Mouse (Mus musculus) spleen, postnatal 36 days (tissue): ENCODE data around the gene Prdm12.

Source experiments
- DNase-seq, 2 experiments: peaks; one replicate each; pipeline ENCODE4 v3.0.0; 2022; ENCODE audit warnings: low spot score in 2 of 2, mixed read lengths in 1 of 2

Prdm12 gene

GRCm38 (mm10) chr2:31639901-31640608 is at the start of gene Prdm12:
TSS of gene Prdm12 (plus strand) at chr2:31640037.
- no peak for DNase-seq

GRCm38 (mm10) chr2:31591799-31592484 is 47.9 kb upstream of the Prdm12 start:
- DNase-seq, result no peak

GRCm38 (mm10) chr2:31607555-31607954 is 32.3 kb upstream of the Prdm12 start:
- DNase-seq, result peak; percentile 8 to 29

- DNase-seq, result no peak
These were observed 30.0 kb upstream of the Prdm12 start for GRCm38 (mm10) chr2:31609859-31610261.

- DNase-seq, result no peak
These were observed 28.9 kb upstream of the Prdm12 start for GRCm38 (mm10) chr2:31610922-31611321.

GRCm38 (mm10) chr2:31611400-31611799 is 28.4 kb upstream of the Prdm12 start:
- no peak for DNase-seq

GRCm38 (mm10) chr2:31612627-31613026 is 27.2 kb upstream of the Prdm12 start:
- no peak for DNase-seq

GRCm38 (mm10) chr2:31613781-31614180 is 26.1 kb upstream of the Prdm12 start:
- DNase-seq, result no peak

- DNase-seq, result no peak
These were observed 21.2 kb upstream of the Prdm12 start for GRCm38 (mm10) chr2:31618484-31619161.

- DNase-seq, result no peak
These were observed 20.6 kb upstream of the Prdm12 start for GRCm38 (mm10) chr2:31619208-31619607.

- DNase-seq, result no peak
These were observed 6.3 kb upstream of the Prdm12 start for GRCm38 (mm10) chr2:31633531-31633930.

GRCm38 (mm10) chr2:31635281-31636137 is 4.3 kb upstream of the Prdm12 start:
- no peak for DNase-seq

- DNase-seq, result no peak
These were observed 3.6 kb upstream of the Prdm12 start for GRCm38 (mm10) chr2:31636138-31636741.

- no peak for DNase-seq
These were observed 3.1 kb upstream of the Prdm12 start for GRCm38 (mm10) chr2:31636742-31637141.

GRCm38 (mm10) chr2:31637311-31637710 is 2.5 kb upstream of the Prdm12 start:
- DNase-seq, result no peak

- no peak for DNase-seq
These were observed 2.0 kb upstream of the Prdm12 start for GRCm38 (mm10) chr2:31637807-31638206.

- no peak for DNase-seq
These were observed 1.0 kb upstream of the Prdm12 start for GRCm38 (mm10) chr2:31638581-31639465.

GRCm38 (mm10) chr2:31639466-31639760 is 424 bp upstream of the Prdm12 start:
- DNase-seq, result no peak

- no peak for DNase-seq
These were observed 1.0 kb downstream of the Prdm12 start for GRCm38 (mm10) chr2:31640609-31641507.

GRCm38 (mm10) chr2:31641508-31641830 is 1.6 kb downstream of the Prdm12 start:
- DNase-seq, result no peak
